Mouse (Mus musculus) intestine, postnatal 0 days (tissue): ENCODE results near the gene Bex6. TPM values are rescaled to one million over a fixed set of nuclear protein-coding genes. Genes with fewer than 3 reads are reported as not detected.
"Not testable (repeated sequence)": the region's sequence is repeated elsewhere in the genome, so short reads cannot be mapped to it uniquely, and the experiment has no call there.

Experiments used
- ATAC-seq: fragments of 200-750 bp; cut with Nextera tagmentation; 2 replicates; pipeline ENCODE4 v1.8.0; 2017; ENCODE audit warnings: mild to moderate bottlenecking, moderate TSS enrichment, moderate library complexity
- H3K27ac ChIP-seq: fragments of 300-500 bp; sonication (generic); 2 replicates; pipeline ENCODE4 v1.5.1; 2014; ENCODE audit warnings: mild to moderate bottlenecking, low read depth, low read length, moderate library complexity
- H3K27me3 ChIP-seq: fragments of 300-500 bp; sonication (generic); replicated peaks from 2 replicates; pipeline ENCODE4 v1.6.1; 2014; ENCODE audit warnings: low read length, mixed read lengths; ENCODE audit not compliant: control insufficient read depth, insufficient read depth
- H3K36me3 ChIP-seq: fragments of 300-500 bp; sonication (generic); 2 replicates; pipeline ENCODE4 v1.6.1; 2014; ENCODE audit warnings: mild to moderate bottlenecking, moderate library complexity; ENCODE audit not compliant: control insufficient read depth, insufficient read depth
- H3K4me1 ChIP-seq: fragments of 300-500 bp; sonication (generic); replicated peaks from 2 replicates; pipeline ENCODE4 v1.6.1; 2014; ENCODE audit warnings: antibody characterized with exemption, low read length, mixed read lengths; ENCODE audit not compliant: control insufficient read depth, insufficient read depth
- H3K4me2 ChIP-seq: fragments of 300-500 bp; sonication (generic); replicated peaks from 2 replicates; pipeline ENCODE4 v1.6.1; 2014; ENCODE audit warnings: low read depth, mild to moderate bottlenecking, moderate library complexity
- H3K4me3 ChIP-seq: fragments of 300-500 bp; sonication (generic); 2 replicates; pipeline ENCODE4 v1.5.1; 2014; ENCODE audit warnings: low read depth, low read length
- H3K9ac ChIP-seq: fragments of 300-500 bp; sonication (generic); 2 replicates; pipeline ENCODE4 v1.6.1; 2014; ENCODE audit warnings: mild to moderate bottlenecking, low read depth, low read length
- H3K9me3 ChIP-seq: fragments of 300-500 bp; sonication (generic); 2 replicates; pipeline ENCODE4 v1.6.1; 2016; ENCODE audit warnings: mixed run types; ENCODE audit not compliant: control insufficient read depth
- CTCF ChIP-seq: sonication (generic); IDR thresholded peaks from 2 replicates; pipeline ENCODE4 v1.5.1; 2016; ENCODE audit warnings: low read depth, mild to moderate bottlenecking, control low read depth, antibody characterized with exemption, moderate library complexity
- WGBS: fragments of 180-500 bp; shearing (Covaris S2); extraction: QIAGEN DNeasy Blood & Tissue Kit; methylation state at CpG from one replicate; pipeline ENCODE4 v1.1.7; 2014; 5-methylcytosine and 5-hydroxymethylcytosine counted together
- polyA plus RNA-seq: library from polyadenylated mRNA; unstranded; fragments of >200 nt; fragmentation: Nextera tagmentation; extraction: Ambion mirVana; gene quantifications from 2 replicates; pipeline ENCODE4 v1.2.1, GENCODE M21; 2015

Bex6 gene
- polyA plus RNA-seq, 1 experiment from 2014 or later, result 0.13 TPM

DNA sequence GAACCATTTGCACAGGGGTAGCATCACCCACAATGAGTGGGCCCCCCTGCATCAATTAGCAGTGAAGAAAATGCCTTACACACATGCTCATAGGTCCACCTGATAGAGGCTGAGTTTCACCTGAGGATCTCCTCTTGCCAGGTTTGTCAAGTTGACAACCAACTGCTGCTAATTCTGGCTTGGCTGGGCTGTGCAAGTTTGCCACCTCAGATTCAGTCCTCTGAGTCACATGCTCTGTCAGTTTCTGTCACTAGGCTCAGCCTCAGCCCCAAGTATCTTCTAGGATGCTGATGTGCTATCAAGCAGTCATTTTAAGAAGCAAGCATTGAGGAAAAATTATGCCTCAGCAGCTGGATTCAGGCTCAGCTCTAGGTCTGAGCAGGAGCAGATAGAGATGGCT, 34.5 kb downstream of the Bex6 start:
- TF ChIP-seq CTCF, result no peak
- Histone ChIP-seq H3K4me1 (no peaks in the 10 kb centered on the region), H3K4me3 (no peak overlapping the region)

DNA sequence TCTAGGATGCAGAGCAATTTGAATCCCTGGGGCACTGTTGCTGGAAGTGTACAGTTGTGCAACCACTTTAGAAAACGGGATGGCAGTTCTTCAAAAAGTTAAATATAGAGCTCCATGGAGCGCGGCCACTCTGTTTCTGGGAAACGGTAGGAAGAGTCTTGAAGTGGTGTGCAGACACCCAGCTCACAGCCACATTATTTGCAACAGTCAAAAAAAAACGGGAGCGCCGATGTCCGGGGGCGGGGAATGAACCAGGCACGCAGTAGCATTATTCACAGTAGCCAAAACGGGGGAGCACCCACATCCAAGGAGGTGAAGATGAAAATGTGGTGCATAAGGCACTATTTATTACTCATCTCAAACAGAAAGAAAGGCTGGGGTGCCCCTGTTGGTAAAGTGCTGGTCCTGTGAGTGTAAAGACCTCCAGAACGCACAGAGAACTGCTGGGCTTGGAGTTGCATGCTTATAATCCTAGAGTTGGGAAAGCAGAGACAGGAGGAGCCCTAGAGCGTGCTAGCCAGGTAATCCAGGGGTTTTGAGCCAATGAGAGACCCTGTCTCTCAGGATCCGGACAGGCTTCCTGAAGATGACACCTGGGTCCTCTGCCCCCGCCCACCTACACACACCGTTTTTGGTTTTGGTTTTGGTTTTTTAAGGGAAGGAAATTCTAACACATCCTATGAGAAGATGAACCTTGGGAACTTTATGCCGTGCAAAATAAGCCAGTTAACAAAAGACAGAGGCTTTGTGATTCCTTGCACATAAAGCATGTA, 35.4 kb downstream of the Bex6 start:
- Histone ChIP-seq H3K4me2 (no peak overlapping the region), H3K4me3 (no peak overlapping the region), H3K36me3 (no peaks in the 10 kb centered on the region), H3K27ac (no peak overlapping the region), H3K27me3 (no peaks in the 10 kb centered on the region), H3K9ac (no peak overlapping the region), H3K4me1 (no peaks in the 10 kb centered on the region), H3K9me3 (no peaks in the 10 kb centered on the region)
- 73% methylated on average over 17 of the region's 17 CpGs for WGBS
- ATAC-seq, result no peak
- no peak for TF ChIP-seq CTCF

More for the DNA sequence above, 34.5 kb downstream of the Bex6 start:
- Histone ChIP-seq H3K4me2 (no peak overlapping the region), H3K27me3 (no peaks in the 10 kb centered on the region), H3K27ac (no peak overlapping the region), H3K9ac (no peak overlapping the region), H3K9me3 (peaks cover 4% of the 10 kb centered on the region; the same call in 1 of the 2 replicates), H3K36me3 (no peaks in the 10 kb centered on the region)
- no peak for ATAC-seq

DNA sequence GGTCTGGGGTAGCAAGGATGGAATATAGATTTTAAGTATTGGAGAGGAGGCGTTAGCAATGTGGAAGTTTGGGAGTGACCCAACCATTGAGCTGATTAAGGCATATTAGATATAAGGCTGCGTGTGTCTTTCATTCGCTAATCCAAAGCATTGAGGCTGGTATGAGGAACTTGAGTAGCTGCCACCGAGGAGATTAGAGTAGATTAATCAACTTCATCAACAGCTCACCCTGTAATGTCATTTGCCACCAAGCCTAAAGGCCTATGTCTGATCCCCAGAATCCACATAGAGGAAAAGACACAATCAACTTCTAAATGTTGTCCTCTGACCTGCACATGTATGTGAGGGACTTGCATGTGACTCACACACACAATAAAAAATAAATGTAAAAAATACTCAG, 42.2 kb downstream of the Bex6 start:
- H3K27me3 ChIP-seq, result no peaks in the 10 kb centered on the region
- no peak for ATAC-seq
- H3K9ac ChIP-seq, result no peak overlapping the region
- WGBS, result 75% methylated on average over 4 of the region's 4 CpGs
- H3K9me3 ChIP-seq, result no peaks in the 10 kb centered on the region
- H3K4me2 ChIP-seq, result no peak overlapping the region
- no peak overlapping the region for H3K27ac ChIP-seq
- H3K4me1 ChIP-seq, result no peaks in the 10 kb centered on the region
- no peak for TF ChIP-seq CTCF
- no peaks in the 10 kb centered on the region for H3K36me3 ChIP-seq
- no peak overlapping the region for H3K4me3 ChIP-seq

DNA sequence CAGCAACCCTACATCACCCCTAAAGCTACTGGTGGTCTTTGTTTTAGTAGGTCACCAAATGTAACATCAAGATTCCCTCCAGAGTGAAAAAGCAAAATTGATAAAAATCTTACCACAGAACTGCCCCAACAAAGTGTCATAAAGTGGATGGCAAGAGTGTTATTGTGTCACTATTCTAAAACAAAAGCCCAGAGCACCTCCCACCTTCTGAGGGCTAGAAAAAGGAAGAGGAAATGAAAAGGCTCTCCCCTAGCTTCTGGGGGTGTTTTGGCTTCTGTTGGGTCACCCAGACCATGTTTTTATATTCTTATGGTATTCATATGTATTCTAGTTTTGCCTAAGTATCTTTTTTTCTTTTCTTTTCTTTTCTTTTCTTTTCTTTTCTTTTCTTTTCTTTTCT, 42.8 kb downstream of the Bex6 start:
- no peaks in the 10 kb centered on the region for H3K36me3 ChIP-seq
- H3K27ac ChIP-seq, result no peak overlapping the region
- no peak overlapping the region for H3K4me3 ChIP-seq
- no peak for TF ChIP-seq CTCF
- no peak for ATAC-seq
- H3K9ac ChIP-seq, result no peak overlapping the region
- no peak overlapping the region for H3K4me2 ChIP-seq
- no peaks in the 10 kb centered on the region for H3K9me3 ChIP-seq
- H3K27me3 ChIP-seq, result no peaks in the 10 kb centered on the region
- H3K4me1 ChIP-seq, result no peaks in the 10 kb centered on the region

DNA sequence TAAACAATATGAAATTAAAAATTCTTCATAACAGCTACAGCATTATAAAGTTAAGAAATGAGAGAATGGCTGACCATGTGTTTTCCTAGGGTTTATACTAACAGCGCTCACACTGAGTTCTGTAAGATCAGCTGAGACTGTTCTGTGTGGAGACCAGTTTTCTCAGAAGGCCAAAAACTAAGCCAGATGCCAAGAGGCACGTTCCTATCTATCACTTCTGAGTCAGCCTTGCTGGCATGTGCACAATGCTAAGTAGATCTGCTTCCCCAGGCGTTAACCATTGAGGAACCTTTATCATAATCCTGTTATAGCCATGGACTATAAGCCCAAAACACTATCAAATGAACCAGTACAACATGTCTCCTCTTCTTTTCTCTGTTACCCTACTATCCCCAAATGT, 52.4 kb downstream of the Bex6 start:
- H3K36me3 ChIP-seq, result peaks cover 23% of the 10 kb centered on the region
- not testable (repeated sequence) for H3K27ac ChIP-seq, H3K4me1 ChIP-seq, H3K4me2 ChIP-seq, H3K27me3 ChIP-seq, ATAC-seq, H3K4me3 ChIP-seq, H3K9me3 ChIP-seq, H3K9ac ChIP-seq
- WGBS, result 86% methylated on average over 3 of the region's 3 CpGs

Other genes with a start within 250 kb of the Bex6 start
- gene Pigz, start 246.0 kb upstream of the Bex6 start, polyA plus RNA-seq, result 0.39 and 0.54 TPM in 2 replicates
- 203 and 214 TPM in 2 replicates for gene 0610012G03Rik, start 231.3 kb upstream of the Bex6 start, polyA plus RNA-seq
- 24.7 and 28.4 TPM in 2 replicates for gene Ncbp2, start 231.3 kb upstream of the Bex6 start, polyA plus RNA-seq
- 5.0 and 5.2 TPM in 2 replicates for gene Senp5, start 176.5 kb upstream of the Bex6 start, polyA plus RNA-seq
- 23.4 and 25.6 TPM in 2 replicates for gene Pak2, start 100.5 kb upstream of the Bex6 start, polyA plus RNA-seq
- gene Pigx, start 80.1 kb upstream of the Bex6 start, polyA plus RNA-seq, result 68.1 and 71.6 TPM in 2 replicates
- 22.3 and 23.0 TPM in 2 replicates for gene Cep19, start 80.0 kb upstream of the Bex6 start, polyA plus RNA-seq
- 4.7 and 4.8 TPM in 2 replicates for gene Nrros, start 14.2 kb upstream of the Bex6 start, polyA plus RNA-seq
- 4.9 and 5.1 TPM in 2 replicates for gene Fbxo45, start 67.3 kb downstream of the Bex6 start, polyA plus RNA-seq
- gene Wdr53, start 67.4 kb downstream of the Bex6 start, polyA plus RNA-seq, result 10.7 and 11.8 TPM in 2 replicates
- not detected in 2 replicates for gene Smco1, start 91.6 kb downstream of the Bex6 start, polyA plus RNA-seq
- 11.9 and 14.2 TPM in 2 replicates for gene Rnf168, start 97.6 kb downstream of the Bex6 start, polyA plus RNA-seq
- gene Ubxn7, start 152.4 kb downstream of the Bex6 start, polyA plus RNA-seq, result 6.8 and 7.4 TPM in 2 replicates
- not detected in 2 replicates for gene Tm4sf19, start 220.7 kb downstream of the Bex6 start, polyA plus RNA-seq
- 29.4 and 30.2 TPM in 2 replicates for gene Tctex1d2, start 239.9 kb downstream of the Bex6 start, polyA plus RNA-seq